Mouse (Mus musculus): ENCODE measurements at regions not wholly inside any gene's neighbourhood (a gene's known extent, or its start where the extent isn't known, plus 50 kb on each side); places are given as distances from the start of the nearest gene placed in this dataset.

DNA sequence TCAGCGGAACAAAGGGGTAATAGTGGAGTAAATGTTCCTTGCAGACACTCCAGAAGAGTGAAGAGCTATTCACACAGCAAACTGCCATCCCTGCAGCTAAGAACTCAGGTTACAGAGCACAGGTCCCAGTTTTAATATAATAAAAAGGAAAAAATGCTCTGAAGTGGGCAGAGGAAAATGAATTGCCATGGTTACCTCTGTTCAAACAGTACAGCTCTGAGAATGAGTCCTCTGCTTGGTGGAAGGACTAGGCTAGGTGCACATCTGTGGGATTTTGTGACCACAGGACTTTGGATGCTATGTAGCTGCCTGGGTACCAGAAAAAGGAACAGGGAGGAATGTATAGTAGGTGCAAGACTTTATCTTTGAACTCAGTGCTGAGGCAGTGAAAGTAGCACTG is 401.5 kb upstream of the Ctso start:
- H3K4me1 ChIP-seq (ENCODE audit: control insufficient read depth in 1 of 2, insufficient read depth in 2 of 2, low read length in 2 of 2) = no peaks in the 10 kb centered on the region
- no peaks in the 10 kb centered on the region for H3K9me3 ChIP-seq (replicated peaks; ENCODE audit: insufficient read depth, low read length)
- H3K36me3 ChIP-seq (ENCODE audit: control insufficient read depth in 1 of 2, insufficient read depth in 2 of 2, low read length in 2 of 2) = no peaks in the 10 kb centered on the region
- H3K4me3 ChIP-seq (ENCODE audit: control insufficient read depth in 1 of 2, insufficient read depth in 1 of 2, low read depth in 2 of 2, low read length in 2 of 2) = no peak overlapping the region
- no peak overlapping the region for H3K27ac ChIP-seq (ENCODE audit: control insufficient read depth, low read depth, low read length)
- TF ChIP-seq NELFE (IDR thresholded peaks at IDR 0.05; ENCODE audit: low read depth, low read length) (no peak), UBTF (IDR thresholded peaks at IDR 0.05; ENCODE audit: borderline replicate concordance, insufficient read depth, low read depth, low read length) (no peak), TAL1 (IDR thresholded peaks at IDR 0.05; ENCODE audit: low read length) (no peak), SIN3A (IDR thresholded peaks at IDR 0.05; ENCODE audit: low read length) (no peak), ELF1 (IDR thresholded peaks at IDR 0.05; ENCODE audit: low read depth, low read length) (no peak), TCF12 (IDR thresholded peaks at IDR 0.05; ENCODE audit: low read depth, low read length) (no peak), HCFC1 (IDR thresholded peaks at IDR 0.05; ENCODE audit: low read depth, low read length) (no peak), CHD2 (IDR thresholded peaks at IDR 0.05; ENCODE audit: low read length) (no peak), RCOR1 (IDR thresholded peaks at IDR 0.05; ENCODE audit: low read depth, low read length) (no peak)
- no peak for DNase-seq (ENCODE audit: low read depth, low spot score)
- H3K9ac ChIP-seq (ENCODE audit: control insufficient read depth, low read depth, low read length, poor library complexity, severe bottlenecking) = no peak overlapping the region
- no peaks in the 10 kb centered on the region for H3K79me2 ChIP-seq (ENCODE audit: control insufficient read depth, insufficient read depth, low read length, poor library complexity)
- no peaks in the 10 kb centered on the region for H3K27me3 ChIP-seq (ENCODE audit: control insufficient read depth in 1 of 2, insufficient read depth in 2 of 2, low read length in 2 of 2)

GRCm38 (mm10) chr3:81535448-81536205 is 396.8 kb upstream of the Ctso start:
- DNase-seq (ENCODE audit: low read depth, low spot score) = no peak
- Histone ChIP-seq H3K4me3 (ENCODE audit: control insufficient read depth in 1 of 2, insufficient read depth in 1 of 2, low read depth in 2 of 2, low read length in 2 of 2) (no peak overlapping the region), H3K79me2 (ENCODE audit: control insufficient read depth, insufficient read depth, low read length, poor library complexity) (no peaks in the 10 kb centered on the region), H3K4me1 (ENCODE audit: control insufficient read depth in 1 of 2, insufficient read depth in 2 of 2, low read length in 2 of 2) (no peaks in the 10 kb centered on the region), H3K9me3 (replicated peaks; ENCODE audit: insufficient read depth, low read length) (no peaks in the 10 kb centered on the region), H3K9ac (ENCODE audit: control insufficient read depth, low read depth, low read length, poor library complexity, severe bottlenecking) (no peak overlapping the region), H3K27ac (ENCODE audit: control insufficient read depth, low read depth, low read length) (no peak overlapping the region), H3K27me3 (ENCODE audit: control insufficient read depth in 1 of 2, insufficient read depth in 2 of 2, low read length in 2 of 2) (no peaks in the 10 kb centered on the region), H3K36me3 (ENCODE audit: control insufficient read depth in 1 of 2, insufficient read depth in 2 of 2, low read length in 2 of 2) (no peaks in the 10 kb centered on the region)
- no peak for TF ChIP-seq BHLHE40 (IDR thresholded peaks at IDR 0.05; ENCODE audit: borderline replicate concordance, low read depth, low read length)
- no peak for TF ChIP-seq ZKSCAN1 (IDR thresholded peaks at IDR 0.05; ENCODE audit: low read depth, low read length)
- TF ChIP-seq CHD2 (IDR thresholded peaks at IDR 0.05; ENCODE audit: low read length) = no peak
- TF ChIP-seq SIN3A (IDR thresholded peaks at IDR 0.05; ENCODE audit: low read length) = no peak
- TF ChIP-seq GATA1 (IDR thresholded peaks at IDR 0.05; ENCODE audit: low read depth, low read length) = no peak

GRCm38 (mm10) chr3:81554773-81555172 is 377.6 kb upstream of the Ctso start:
- TF ChIP-seq ELF1 (IDR thresholded peaks at IDR 0.05; ENCODE audit: low read depth, low read length) (no peak), HCFC1 (IDR thresholded peaks at IDR 0.05; ENCODE audit: low read depth, low read length) (no peak), USF2 (IDR thresholded peaks at IDR 0.05; ENCODE audit: borderline replicate concordance in 1 of 2, insufficient read depth in 1 of 2, low read depth in 1 of 2, low read length in 2 of 2) (no peak), MYB (IDR thresholded peaks at IDR 0.05; ENCODE audit: low read depth, low read length) (no peak), E2F4 (IDR thresholded peaks at IDR 0.05; ENCODE audit: borderline replicate concordance, low read depth, low read length) (no peak), UBTF (IDR thresholded peaks at IDR 0.05; ENCODE audit: borderline replicate concordance, insufficient read depth, low read depth, low read length) (no peak), TCF12 (IDR thresholded peaks at IDR 0.05; ENCODE audit: low read depth, low read length) (no peak), EP300 (IDR thresholded peaks at IDR 0.05; ENCODE audit: low read depth in 1 of 2, low read length in 2 of 2) (no peak), CHD2 (IDR thresholded peaks at IDR 0.05; ENCODE audit: low read length) (no peak), BHLHE40 (IDR thresholded peaks at IDR 0.05; ENCODE audit: borderline replicate concordance, low read depth, low read length) (no peak), ZC3H11A (IDR thresholded peaks at IDR 0.05; ENCODE audit: low read depth, low read length) (no peak), SIN3A (IDR thresholded peaks at IDR 0.05; ENCODE audit: low read length) (no peak), POLR2AphosphoS5 (IDR thresholded peaks at IDR 0.05; ENCODE audit: borderline replicate concordance, low read depth, low read length) (no peak), TAL1 (IDR thresholded peaks at IDR 0.05; ENCODE audit: low read length) (no peak), KAT2A (conservative IDR thresholded peaks at IDR 0.05; ENCODE audit: low read depth, low read length) (no peak), ZMIZ1 (IDR thresholded peaks at IDR 0.05; ENCODE audit: low read depth, low read length) (no peak), CHD1 (IDR thresholded peaks at IDR 0.05; ENCODE audit: low read depth, low read length) (no peak), MXI1 (IDR thresholded peaks at IDR 0.05; ENCODE audit: low read depth, low read length) (no peak)
- Histone ChIP-seq H3K79me2 (ENCODE audit: control insufficient read depth, insufficient read depth, low read length, poor library complexity) (no peaks in the 10 kb centered on the region), H3K9me3 (replicated peaks; ENCODE audit: insufficient read depth, low read length) (no peaks in the 10 kb centered on the region), H3K4me3 (ENCODE audit: control insufficient read depth in 1 of 2, insufficient read depth in 1 of 2, low read depth in 2 of 2, low read length in 2 of 2) (no peak overlapping the region), H3K27me3 (ENCODE audit: control insufficient read depth in 1 of 2, insufficient read depth in 2 of 2, low read length in 2 of 2) (no peaks in the 10 kb centered on the region), H3K36me3 (ENCODE audit: control insufficient read depth in 1 of 2, insufficient read depth in 2 of 2, low read length in 2 of 2) (no peaks in the 10 kb centered on the region), H3K4me1 (ENCODE audit: control insufficient read depth in 1 of 2, insufficient read depth in 2 of 2, low read length in 2 of 2) (no peaks in the 10 kb centered on the region), H3K9ac (ENCODE audit: control insufficient read depth, low read depth, low read length, poor library complexity, severe bottlenecking) (no peak overlapping the region), H3K27ac (ENCODE audit: control insufficient read depth, low read depth, low read length) (no peak overlapping the region)
- no peak for DNase-seq (ENCODE audit: low read depth, low spot score)
